Mouse (Mus musculus): ENCODE measurements around the gene Eif2ak4. TPM values are rescaled to one million over a fixed set of nuclear protein-coding genes. Genes with fewer than 3 reads are reported as not detected.

Gene Eif2ak4
- polyA plus RNA-seq, 1 experiment from 2014 or later: 14.5 TPM

- no peak for ATAC-seq (replicated peaks; ENCODE audit: low FRiP score)
- 84% methylated on average over 9 of the region's 9 CpGs for WGBS
These were observed 96.0 kb downstream of the Eif2ak4 start for GRCm38 (mm10) chr2:118484386-118484898.

GRCm38 (mm10) chr2:118485415-118485814 is 97.0 kb downstream of the Eif2ak4 start:
- H3K27ac ChIP-seq (ENCODE audit: low read depth, low read length): no peak overlapping the region
- H3K9me3 ChIP-seq (ENCODE audit: control insufficient read depth, low read length): no peaks in the 10 kb centered on the region; the same call in 1 of the 2 replicates
- H3K27me3 ChIP-seq (ENCODE audit: control insufficient read depth, insufficient read depth, low read length): no peaks in the 10 kb centered on the region
- H3K36me3 ChIP-seq (ENCODE audit: control insufficient read depth, insufficient read depth, low read length): no peaks in the 10 kb centered on the region
- WGBS: 85% methylated on average over 3 of the region's 3 CpGs
- no peaks in the 10 kb centered on the region; the same call in 1 of the 2 replicates for H3K4me1 ChIP-seq (replicated peaks; ENCODE audit: control insufficient read depth, insufficient read depth, low read length)
- H3K9ac ChIP-seq (ENCODE audit: low read length): no peak overlapping the region
- DNase-seq (ENCODE audit: low spot score): no peak
- H3K4me2 ChIP-seq (ENCODE audit: low read depth, low read length, severe bottlenecking): no peak overlapping the region
- ATAC-seq (replicated peaks; ENCODE audit: low FRiP score): no peak
- no peak overlapping the region for H3K4me3 ChIP-seq (ENCODE audit: low read depth, low read length)

More at GRCm38 (mm10) chr2:118484386-118484898, 96.0 kb downstream of the Eif2ak4 start:
- no peaks in the 10 kb centered on the region for H3K36me3 ChIP-seq (ENCODE audit: control insufficient read depth, insufficient read depth, low read length)
- no peak overlapping the region for H3K4me2 ChIP-seq (ENCODE audit: low read depth, low read length, severe bottlenecking)
- no peak for DNase-seq (ENCODE audit: low spot score)
- H3K4me1 ChIP-seq (replicated peaks; ENCODE audit: control insufficient read depth, insufficient read depth, low read length): no peaks in the 10 kb centered on the region; the same call in 1 of the 2 replicates
- H3K9me3 ChIP-seq (ENCODE audit: control insufficient read depth, low read length): no peaks in the 10 kb centered on the region; the same call in 1 of the 2 replicates
- no peak overlapping the region for H3K9ac ChIP-seq (ENCODE audit: low read length)
- H3K27me3 ChIP-seq (ENCODE audit: control insufficient read depth, insufficient read depth, low read length): no peaks in the 10 kb centered on the region
- no peak overlapping the region for H3K27ac ChIP-seq (ENCODE audit: low read depth, low read length)
- H3K4me3 ChIP-seq (ENCODE audit: low read depth, low read length): no peak overlapping the region

- no peak overlapping the region for H3K9ac ChIP-seq (ENCODE audit: low read length)
- H3K4me3 ChIP-seq (ENCODE audit: low read depth, low read length): no peak overlapping the region
- no peaks in the 10 kb centered on the region for H3K36me3 ChIP-seq (ENCODE audit: control insufficient read depth, insufficient read depth, low read length)
- DNase-seq (ENCODE audit: low spot score) (peak; percentile 91), ATAC-seq (replicated peaks; ENCODE audit: low FRiP score) (peak; percentile 73)
- H3K4me1 ChIP-seq (replicated peaks; ENCODE audit: control insufficient read depth, insufficient read depth, low read length): no peaks in the 10 kb centered on the region; the same call in 1 of the 2 replicates
- 21% methylated on average over 12 of the region's 12 CpGs for WGBS
- H3K9me3 ChIP-seq (ENCODE audit: control insufficient read depth, low read length): no peaks in the 10 kb centered on the region; the same call in 1 of the 2 replicates
- H3K27me3 ChIP-seq (ENCODE audit: control insufficient read depth, insufficient read depth, low read length): no peaks in the 10 kb centered on the region
- no peak overlapping the region for H3K4me2 ChIP-seq (ENCODE audit: low read depth, low read length, severe bottlenecking)
- H3K27ac ChIP-seq (ENCODE audit: low read depth, low read length): no peak overlapping the region
These were observed 98.5 kb downstream of the Eif2ak4 start for GRCm38 (mm10) chr2:118486933-118487332.

GRCm38 (mm10) chr2:118487806-118488205 is 99.4 kb downstream of the Eif2ak4 start:
- Histone ChIP-seq H3K36me3 (ENCODE audit: control insufficient read depth, insufficient read depth, low read length) (no peaks in the 10 kb centered on the region), H3K4me2 (ENCODE audit: low read depth, low read length, severe bottlenecking) (no peak overlapping the region), H3K27me3 (ENCODE audit: control insufficient read depth, insufficient read depth, low read length) (no peaks in the 10 kb centered on the region), H3K4me3 (ENCODE audit: low read depth, low read length) (no peak overlapping the region), H3K9me3 (ENCODE audit: control insufficient read depth, low read length) (no peaks in the 10 kb centered on the region; the same call in 1 of the 2 replicates), H3K27ac (ENCODE audit: low read depth, low read length) (no peak overlapping the region), H3K4me1 (replicated peaks; ENCODE audit: control insufficient read depth, insufficient read depth, low read length) (no peaks in the 10 kb centered on the region; the same call in 1 of the 2 replicates), H3K9ac (ENCODE audit: low read length) (no peak overlapping the region)
- DNase-seq (ENCODE audit: low spot score) (no peak), ATAC-seq (replicated peaks; ENCODE audit: low FRiP score) (no peak)
- WGBS: 62% methylated on average over 3 of the region's 3 CpGs

DNA sequence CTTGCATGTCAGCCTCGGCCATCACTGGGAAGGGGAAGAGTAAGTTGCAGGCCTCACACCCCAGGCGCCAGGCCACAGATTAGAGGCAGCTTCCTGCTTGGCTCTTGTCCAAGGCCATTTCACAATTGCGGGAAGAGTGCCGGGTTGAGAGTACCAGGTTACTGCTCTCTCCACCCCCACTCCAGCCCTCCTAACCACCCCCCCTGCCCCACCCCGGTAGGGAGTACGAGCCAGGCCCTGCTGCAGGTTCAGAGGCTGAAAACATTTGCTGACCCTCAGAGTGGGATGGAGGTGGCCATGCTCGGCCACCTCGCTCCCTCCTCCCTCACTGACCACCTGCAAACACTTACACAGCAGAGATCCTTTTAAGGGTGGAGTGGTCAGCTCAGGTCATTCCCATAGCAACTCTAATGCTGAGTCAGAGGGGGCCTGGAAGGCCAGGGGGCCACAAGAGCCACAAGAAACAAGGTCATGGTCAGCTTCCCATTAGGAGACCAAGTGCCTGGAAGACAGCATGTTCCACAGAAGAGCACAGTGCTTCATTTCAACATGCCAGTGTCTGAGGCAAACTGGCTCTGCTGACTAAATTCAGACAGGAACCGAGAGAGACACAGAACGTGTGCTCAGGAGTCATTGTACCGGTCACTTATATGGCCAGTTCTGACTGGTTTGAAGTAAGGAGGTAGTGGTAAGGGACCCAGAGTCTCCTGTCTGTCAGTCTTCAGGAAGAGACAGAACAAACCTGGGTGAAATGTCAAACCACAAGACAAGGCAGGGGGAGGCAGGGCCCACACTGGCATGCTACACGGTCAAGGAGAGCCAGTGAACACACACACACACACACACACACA is 102.0 kb downstream of the Eif2ak4 start:
- H3K27ac ChIP-seq (ENCODE audit: low read depth, low read length): no peak overlapping the region
- no peaks in the 10 kb centered on the region for H3K36me3 ChIP-seq (ENCODE audit: control insufficient read depth, insufficient read depth, low read length)
- ATAC-seq (replicated peaks; ENCODE audit: low FRiP score) (no peak), DNase-seq (ENCODE audit: low spot score) (no peak)
- no peak overlapping the region for H3K4me3 ChIP-seq (ENCODE audit: low read depth, low read length)
- WGBS: 56% methylated on average over 12 of the region's 12 CpGs
- H3K4me1 ChIP-seq (replicated peaks; ENCODE audit: control insufficient read depth, insufficient read depth, low read length): no peaks in the 10 kb centered on the region; the same call in 1 of the 2 replicates
- H3K9ac ChIP-seq (ENCODE audit: low read length): no peak overlapping the region
- no peaks in the 10 kb centered on the region for H3K27me3 ChIP-seq (ENCODE audit: control insufficient read depth, insufficient read depth, low read length)
- no peak overlapping the region for H3K4me2 ChIP-seq (ENCODE audit: low read depth, low read length, severe bottlenecking)
- H3K9me3 ChIP-seq (ENCODE audit: control insufficient read depth, low read length): no peaks in the 10 kb centered on the region; the same call in 1 of the 2 replicates

DNA sequence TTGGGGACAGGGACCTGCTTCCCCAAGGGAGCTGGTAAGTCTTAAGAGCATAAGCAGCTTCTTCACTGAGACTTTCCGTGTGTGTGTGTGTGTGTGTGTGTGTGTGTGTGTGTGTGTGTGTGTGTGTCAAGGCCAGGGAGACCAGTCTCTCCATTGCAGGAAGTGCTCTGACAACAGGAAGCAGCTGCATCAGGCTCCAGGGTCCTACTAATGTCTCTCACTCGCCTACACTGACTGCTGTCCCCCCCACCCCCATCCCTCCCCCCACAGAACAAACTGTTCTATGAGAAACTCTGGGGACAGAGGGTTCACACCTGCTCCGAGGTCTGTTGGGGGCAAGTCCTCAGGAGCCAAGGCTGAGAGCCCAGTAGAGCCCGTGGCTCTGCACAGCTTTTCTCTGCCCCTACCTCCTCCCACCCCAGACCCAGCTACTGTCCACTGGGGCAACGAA is 102.9 kb downstream of the Eif2ak4 start:
- no peak overlapping the region for H3K4me3 ChIP-seq (ENCODE audit: low read depth, low read length)
- no peaks in the 10 kb centered on the region for H3K27me3 ChIP-seq (ENCODE audit: control insufficient read depth, insufficient read depth, low read length)
- 72% methylated on average over 5 of the region's 5 CpGs for WGBS
- no peak overlapping the region for H3K4me2 ChIP-seq (ENCODE audit: low read depth, low read length, severe bottlenecking)
- no peaks in the 10 kb centered on the region for H3K36me3 ChIP-seq (ENCODE audit: control insufficient read depth, insufficient read depth, low read length)
- H3K4me1 ChIP-seq (replicated peaks; ENCODE audit: control insufficient read depth, insufficient read depth, low read length): no peaks in the 10 kb centered on the region; the same call in 1 of the 2 replicates
- no peak overlapping the region for H3K9ac ChIP-seq (ENCODE audit: low read length)
- ATAC-seq (replicated peaks; ENCODE audit: low FRiP score): no peak
- no peaks in the 10 kb centered on the region; the same call in 1 of the 2 replicates for H3K9me3 ChIP-seq (ENCODE audit: control insufficient read depth, low read length)
- no peak for DNase-seq (ENCODE audit: low spot score)
- H3K27ac ChIP-seq (ENCODE audit: low read depth, low read length): no peak overlapping the region

DNA sequence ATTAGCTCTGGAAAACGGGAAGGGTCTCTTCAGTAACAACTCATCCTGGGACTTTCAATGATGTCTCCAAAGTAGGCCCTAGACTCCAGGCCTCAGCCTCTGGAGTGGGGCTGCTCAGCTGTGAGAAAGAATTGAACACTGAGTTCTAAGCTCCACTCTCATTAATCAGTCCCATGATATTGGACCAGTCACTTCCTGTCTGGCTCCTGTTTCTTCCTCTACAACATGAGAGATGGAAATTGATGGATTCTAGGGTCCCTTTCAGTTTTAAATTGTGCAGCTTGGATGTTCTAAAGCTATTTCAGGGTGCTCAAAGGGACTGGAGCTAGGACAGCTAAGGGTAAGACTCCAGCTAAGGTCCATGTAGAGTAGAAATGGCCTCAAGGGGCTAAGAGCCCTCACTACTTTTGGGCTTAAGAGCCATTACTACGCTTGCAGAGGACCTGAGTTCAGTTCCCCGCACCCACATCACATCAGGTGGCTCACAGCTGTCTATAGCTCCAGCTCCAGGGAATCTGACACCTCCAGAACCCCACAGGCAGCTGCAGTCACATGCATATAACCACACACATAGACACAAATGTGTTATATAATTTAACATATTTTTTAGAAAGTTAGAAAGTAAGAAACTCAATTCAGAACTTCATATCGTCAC is 103.5 kb downstream of the Eif2ak4 start:
- Histone ChIP-seq H3K4me3 (ENCODE audit: low read depth, low read length) (no peak overlapping the region), H3K4me1 (replicated peaks; ENCODE audit: control insufficient read depth, insufficient read depth, low read length) (no peaks in the 10 kb centered on the region; the same call in 1 of the 2 replicates), H3K27ac (ENCODE audit: low read depth, low read length) (no peak overlapping the region), H3K36me3 (ENCODE audit: control insufficient read depth, insufficient read depth, low read length) (no peaks in the 10 kb centered on the region), H3K9ac (ENCODE audit: low read length) (no peak overlapping the region), H3K4me2 (ENCODE audit: low read depth, low read length, severe bottlenecking) (no peak overlapping the region), H3K27me3 (ENCODE audit: control insufficient read depth, insufficient read depth, low read length) (no peaks in the 10 kb centered on the region), H3K9me3 (ENCODE audit: control insufficient read depth, low read length) (no peaks in the 10 kb centered on the region; the same call in 1 of the 2 replicates)
- ATAC-seq (replicated peaks; ENCODE audit: low FRiP score) (no peak), DNase-seq (ENCODE audit: low spot score) (no peak)
- 79% methylated on average over 4 of the region's 4 CpGs for WGBS

GRCm38 (mm10) chr2:118495024-118495423 is 106.6 kb downstream of the Eif2ak4 start:
- H3K4me1 ChIP-seq (replicated peaks; ENCODE audit: control insufficient read depth, insufficient read depth, low read length): peaks cover 5% of the 10 kb centered on the region; the same call in 1 of the 2 replicates
- DNase-seq (ENCODE audit: low spot score): no peak
- no peaks in the 10 kb centered on the region for H3K27me3 ChIP-seq (ENCODE audit: control insufficient read depth, insufficient read depth, low read length)
- H3K27ac ChIP-seq (ENCODE audit: low read depth, low read length): no peak overlapping the region
- no peak overlapping the region for H3K4me3 ChIP-seq (ENCODE audit: low read depth, low read length)
- WGBS: 76% methylated on average over 9 of the region's 9 CpGs
- H3K36me3 ChIP-seq (ENCODE audit: control insufficient read depth, insufficient read depth, low read length): no peaks in the 10 kb centered on the region
- ATAC-seq (replicated peaks; ENCODE audit: low FRiP score): no peak
- H3K9me3 ChIP-seq (ENCODE audit: control insufficient read depth, low read length): no peaks in the 10 kb centered on the region
- no peak overlapping the region for H3K9ac ChIP-seq (ENCODE audit: low read length)
- no peak overlapping the region for H3K4me2 ChIP-seq (ENCODE audit: low read depth, low read length, severe bottlenecking)

Measured in forebrain, embryonic 11.5 days (tissue).